Mouse (Mus musculus): ENCODE measurements around the gene Poc1b. TPM values are rescaled to one million over a fixed set of nuclear protein-coding genes. Genes with fewer than 3 reads are reported as not detected.
A peak's percentile ranks its signal among the peaks of the same experiment; 100 is the strongest.

Gene Poc1b
- polyA plus RNA-seq, 1 experiment = not detected

- TF ChIP-seq CTCF (IDR thresholded peaks at IDR 0.05; ENCODE audit: insufficient read depth, low read depth, low read length) (no peak), POLR2A (IDR thresholded peaks at IDR 0.05; ENCODE audit: insufficient read depth, low read depth, low read length) (no peak)
- 33% methylated on average over 12 of the region's 12 CpGs for WGBS
- H3K27ac ChIP-seq (ENCODE audit: insufficient read depth, low read depth, low read length) = peak overlapping the region; percentile 45
- H3K4me1 ChIP-seq (ENCODE audit: control insufficient read depth, insufficient read depth, low read length) = peaks cover 9% of the 10 kb centered on the region
- H3K4me3 ChIP-seq (ENCODE audit: insufficient read depth, low read depth, low read length) = no peak overlapping the region
Measured at GRCm38 (mm10) chr10:99171961-99172497, 65.2 kb downstream of the Poc1b start.

GRCm38 (mm10) chr10:99172906-99173507, 66.2 kb downstream of the Poc1b start:
- no peak for TF ChIP-seq CTCF (IDR thresholded peaks at IDR 0.05; ENCODE audit: insufficient read depth, low read depth, low read length)
- TF ChIP-seq POLR2A (IDR thresholded peaks at IDR 0.05; ENCODE audit: insufficient read depth, low read depth, low read length) = no peak
- no peak overlapping the region for H3K27ac ChIP-seq (ENCODE audit: insufficient read depth, low read depth, low read length)
- peaks cover 9% of the 10 kb centered on the region for H3K4me1 ChIP-seq (ENCODE audit: control insufficient read depth, insufficient read depth, low read length)
- no peak overlapping the region for H3K4me3 ChIP-seq (ENCODE audit: insufficient read depth, low read depth, low read length)
- WGBS = 69% methylated on average over 7 of the region's 7 CpGs

- H3K27ac ChIP-seq (ENCODE audit: insufficient read depth, low read depth, low read length) = no peak overlapping the region
- TF ChIP-seq CTCF (IDR thresholded peaks at IDR 0.05; ENCODE audit: insufficient read depth, low read depth, low read length) (no peak), POLR2A (IDR thresholded peaks at IDR 0.05; ENCODE audit: insufficient read depth, low read depth, low read length) (no peak)
- WGBS = 89% methylated on average over 9 of the region's 9 CpGs
Measured at GRCm38 (mm10) chr10:99176911-99177310, 70.1 kb downstream of the Poc1b start.

GRCm38 (mm10) chr10:99178118-99178517, 71.3 kb downstream of the Poc1b start:
- TF ChIP-seq CTCF (IDR thresholded peaks at IDR 0.05; ENCODE audit: insufficient read depth, low read depth, low read length) = no peak
- no peak for TF ChIP-seq POLR2A (IDR thresholded peaks at IDR 0.05; ENCODE audit: insufficient read depth, low read depth, low read length)
- 99% methylated on average over 2 of the region's 2 CpGs for WGBS

More at GRCm38 (mm10) chr10:99176911-99177310, 70.1 kb downstream of the Poc1b start:
- Histone ChIP-seq H3K4me3 (ENCODE audit: insufficient read depth, low read depth, low read length) (no peak overlapping the region), H3K4me1 (ENCODE audit: control insufficient read depth, insufficient read depth, low read length) (peaks cover 4% of the 10 kb centered on the region)

GRCm38 (mm10) chr10:99179122-99179521, 72.3 kb downstream of the Poc1b start:
- Histone ChIP-seq H3K4me1 (ENCODE audit: control insufficient read depth, insufficient read depth, low read length) (no peaks in the 10 kb centered on the region), H3K4me3 (ENCODE audit: insufficient read depth, low read depth, low read length) (no peak overlapping the region), H3K27ac (ENCODE audit: insufficient read depth, low read depth, low read length) (no peak overlapping the region)
- TF ChIP-seq CTCF (IDR thresholded peaks at IDR 0.05; ENCODE audit: insufficient read depth, low read depth, low read length) = no peak
- TF ChIP-seq POLR2A (IDR thresholded peaks at IDR 0.05; ENCODE audit: insufficient read depth, low read depth, low read length) = no peak
- WGBS = 98% methylated on average over 5 of the region's 5 CpGs

More at GRCm38 (mm10) chr10:99178118-99178517, 71.3 kb downstream of the Poc1b start:
- no peak overlapping the region for H3K27ac ChIP-seq (ENCODE audit: insufficient read depth, low read depth, low read length)
- H3K4me1 ChIP-seq (ENCODE audit: control insufficient read depth, insufficient read depth, low read length) = no peaks in the 10 kb centered on the region
- H3K4me3 ChIP-seq (ENCODE audit: insufficient read depth, low read depth, low read length) = no peak overlapping the region

GRCm38 (mm10) chr10:99179566-99179965, 72.7 kb downstream of the Poc1b start:
- Histone ChIP-seq H3K27ac (ENCODE audit: insufficient read depth, low read depth, low read length) (no peak overlapping the region), H3K4me1 (ENCODE audit: control insufficient read depth, insufficient read depth, low read length) (no peaks in the 10 kb centered on the region), H3K4me3 (ENCODE audit: insufficient read depth, low read depth, low read length) (no peak overlapping the region)
- 96% methylated on average over 4 of the region's 4 CpGs for WGBS
- TF ChIP-seq POLR2A (IDR thresholded peaks at IDR 0.05; ENCODE audit: insufficient read depth, low read depth, low read length) (no peak), CTCF (IDR thresholded peaks at IDR 0.05; ENCODE audit: insufficient read depth, low read depth, low read length) (no peak)

GRCm38 (mm10) chr10:99181497-99181896, 74.7 kb downstream of the Poc1b start:
- TF ChIP-seq CTCF (IDR thresholded peaks at IDR 0.05; ENCODE audit: insufficient read depth, low read depth, low read length) (no peak), POLR2A (IDR thresholded peaks at IDR 0.05; ENCODE audit: insufficient read depth, low read depth, low read length) (no peak)
- H3K27ac ChIP-seq (ENCODE audit: insufficient read depth, low read depth, low read length) = no peak overlapping the region
- WGBS = 92% methylated on average over 8 of the region's 8 CpGs
- H3K4me1 ChIP-seq (ENCODE audit: control insufficient read depth, insufficient read depth, low read length) = no peaks in the 10 kb centered on the region
- H3K4me3 ChIP-seq (ENCODE audit: insufficient read depth, low read depth, low read length) = no peak overlapping the region

- TF ChIP-seq CTCF (IDR thresholded peaks at IDR 0.05; ENCODE audit: insufficient read depth, low read depth, low read length) = no peak
- no peak for TF ChIP-seq POLR2A (IDR thresholded peaks at IDR 0.05; ENCODE audit: insufficient read depth, low read depth, low read length)
- WGBS = 87% methylated on average over 5 of the region's 5 CpGs
Measured at GRCm38 (mm10) chr10:99182107-99182506, 75.3 kb downstream of the Poc1b start.

GRCm38 (mm10) chr10:99188175-99188574, 81.3 kb downstream of the Poc1b start:
- no peak overlapping the region for H3K4me3 ChIP-seq (ENCODE audit: insufficient read depth, low read depth, low read length)
- TF ChIP-seq POLR2A (IDR thresholded peaks at IDR 0.05; ENCODE audit: insufficient read depth, low read depth, low read length) = no peak
- no peak for TF ChIP-seq CTCF (IDR thresholded peaks at IDR 0.05; ENCODE audit: insufficient read depth, low read depth, low read length)
- no peaks in the 10 kb centered on the region for H3K4me1 ChIP-seq (ENCODE audit: control insufficient read depth, insufficient read depth, low read length)
- WGBS = 100% methylated on average over 1 of the region's 1 CpGs
- no peak overlapping the region for H3K27ac ChIP-seq (ENCODE audit: insufficient read depth, low read depth, low read length)

More at GRCm38 (mm10) chr10:99182107-99182506, 75.3 kb downstream of the Poc1b start:
- no peak overlapping the region for H3K4me3 ChIP-seq (ENCODE audit: insufficient read depth, low read depth, low read length)
- no peaks in the 10 kb centered on the region for H3K4me1 ChIP-seq (ENCODE audit: control insufficient read depth, insufficient read depth, low read length)
- no peak overlapping the region for H3K27ac ChIP-seq (ENCODE audit: insufficient read depth, low read depth, low read length)
